Mouse (Mus musculus): Measurements from ENCODE around the gene Rgs3. TPM values are rescaled to one million over a fixed set of nuclear protein-coding genes. Genes with fewer than 3 reads are reported as not detected.

The Rgs3 gene
- polyA plus RNA-seq (2017; shearing (Covaris generic)): 94.0 TPM

GRCm38 (mm10) chr4:62559797-62560329 lies at the start of gene Rgs3:
TSS of gene Rgs3 (plus strand) at chr4:62559847.

DNA sequence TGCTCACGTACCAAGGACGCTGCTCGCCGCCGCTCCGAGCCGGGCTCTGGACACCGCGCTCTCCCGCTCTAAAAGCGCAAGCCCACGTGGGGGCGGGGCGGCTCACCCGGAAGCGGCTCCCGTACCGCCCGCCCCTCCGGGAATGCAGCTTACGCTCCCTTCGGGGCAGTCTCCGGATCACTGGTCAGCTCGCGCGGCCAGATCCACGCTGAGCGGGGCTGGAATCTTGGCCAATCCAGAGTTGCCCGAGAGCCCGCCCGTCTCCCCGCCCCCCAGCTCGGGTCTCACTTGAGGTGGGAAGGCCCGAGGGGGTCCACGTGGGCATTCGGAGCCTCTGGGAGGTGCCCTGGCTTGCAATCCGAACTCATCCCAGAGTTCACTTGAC lies 39.8 kb upstream of the Rgs3 start, which contains the start of gene Alad:
Gene Alad (minus strand): TSS at position 70 of the 385 bp plus-strand sequence.

DNA sequence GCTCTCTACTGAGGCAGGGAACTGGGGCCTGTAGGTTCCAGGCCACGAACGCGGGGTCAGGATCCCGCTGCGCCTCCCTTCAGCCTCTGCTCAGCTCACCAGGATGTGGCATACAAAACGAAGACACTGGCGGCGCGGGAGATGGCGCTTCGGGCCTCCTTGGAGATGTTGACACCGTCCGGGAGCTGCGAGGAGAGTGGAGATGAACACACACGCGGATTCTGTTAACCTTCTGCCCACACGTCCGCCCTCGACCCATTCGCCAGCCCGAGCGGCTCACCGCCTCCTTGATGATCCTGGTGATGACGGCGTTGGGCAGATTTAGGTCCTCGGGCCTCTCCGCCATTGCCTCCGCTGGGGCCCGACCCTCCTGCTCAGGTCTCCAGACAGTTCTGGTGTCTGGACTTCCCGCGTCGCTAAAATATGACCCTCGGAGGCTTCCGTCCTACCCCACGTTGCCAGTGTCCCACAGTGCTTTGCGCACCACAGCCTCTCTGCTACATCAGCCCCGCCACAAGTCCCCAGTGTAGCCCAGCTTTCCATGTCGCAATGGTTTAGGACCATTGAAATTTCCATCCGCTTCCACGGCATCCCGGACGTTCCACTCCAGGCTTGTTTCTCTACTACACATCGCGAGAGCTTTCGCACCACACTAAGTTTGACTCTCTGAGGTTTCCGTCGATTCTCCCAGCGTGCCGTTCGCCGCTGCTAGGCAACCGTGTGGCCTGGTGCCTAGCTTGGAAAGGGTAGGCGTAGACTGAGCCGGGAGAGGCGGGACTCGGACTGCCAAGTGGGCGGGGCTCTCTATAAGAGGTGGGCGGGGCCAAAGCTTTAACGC lies 34.8 kb upstream of the Rgs3 start, which contains the start of the genes Pole3 and 4933430I17Rik:
Gene Pole3 (minus strand): TSS at position 418 of the 838 bp plus-strand sequence.
Gene 4933430I17Rik (plus strand): TSS at position 719 of the 838 bp plus-strand sequence.

Other genes starting within 250 kb of the Rgs3 start
- 73.0 TPM for gene Fkbp15, start 199.3 kb upstream of the Rgs3 start, polyA plus RNA-seq (2017; shearing (Covaris generic))
- 10.4 TPM for gene Slc31a1, start 199.1 kb upstream of the Rgs3 start, polyA plus RNA-seq (2017; shearing (Covaris generic))
- gene Cdc26, start 151.2 kb upstream of the Rgs3 start, polyA plus RNA-seq (2017; shearing (Covaris generic)): 115 TPM
- 29.7 TPM for gene Prpf4, start 151.1 kb upstream of the Rgs3 start, polyA plus RNA-seq (2017; shearing (Covaris generic))
- gene Rnf183, start 124.6 kb upstream of the Rgs3 start, polyA plus RNA-seq (2017; shearing (Covaris generic)): not detected
- 0.60 TPM for gene Wdr31, start 89.0 kb upstream of the Rgs3 start, polyA plus RNA-seq (2017; shearing (Covaris generic))
- gene Bspry, start 79.8 kb upstream of the Rgs3 start, polyA plus RNA-seq (2017; shearing (Covaris generic)): 1.5 TPM
- 0.99 TPM for gene Hdhd3, start 56.4 kb upstream of the Rgs3 start, polyA plus RNA-seq (2017; shearing (Covaris generic))
- gene Alad, start 39.9 kb upstream of the Rgs3 start, polyA plus RNA-seq (2017; shearing (Covaris generic)): 62.5 TPM
- 29.6 TPM for gene Pole3, start 34.8 kb upstream of the Rgs3 start, polyA plus RNA-seq (2017; shearing (Covaris generic))
- gene 4933430I17Rik, start 34.5 kb upstream of the Rgs3 start, polyA plus RNA-seq (2017; shearing (Covaris generic)): 0.25 TPM

All from CD4-positive, CD25-positive, alpha-beta regulatory T cell, adult 9 weeks (primary cell).